Mouse (Mus musculus) thymus, postnatal 10 days (tissue): Measurements from ENCODE around the gene Nqo2.

Source experiments
- DNase-seq, 2 experiments: peaks; one replicate each; pipeline ENCODE4 v3.0.0; 2021; ENCODE audit warnings: low spot score in 2 of 2

Nqo2 gene

DNA sequence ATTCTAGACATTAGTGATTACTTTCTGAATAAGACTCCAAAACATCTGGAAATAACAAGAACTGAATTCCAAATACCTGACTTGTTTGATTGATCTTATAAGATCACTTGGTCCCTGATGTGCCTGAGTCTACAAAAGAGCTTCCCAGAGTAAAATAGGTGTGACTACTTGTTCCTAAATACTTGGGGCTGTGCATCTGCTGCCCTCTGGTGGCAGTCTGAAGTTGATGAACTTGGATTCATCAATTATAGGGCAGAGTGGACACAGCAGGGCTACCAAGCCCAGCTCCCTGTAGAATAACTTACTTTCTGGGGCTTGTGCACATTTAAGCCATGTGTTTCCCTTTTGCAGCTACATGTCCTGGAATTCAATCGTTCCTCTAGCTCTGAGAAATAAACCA is 30.7 kb downstream of the Nqo2 start:
- peak; percentile 10 to 55 for DNase-seq

DNA sequence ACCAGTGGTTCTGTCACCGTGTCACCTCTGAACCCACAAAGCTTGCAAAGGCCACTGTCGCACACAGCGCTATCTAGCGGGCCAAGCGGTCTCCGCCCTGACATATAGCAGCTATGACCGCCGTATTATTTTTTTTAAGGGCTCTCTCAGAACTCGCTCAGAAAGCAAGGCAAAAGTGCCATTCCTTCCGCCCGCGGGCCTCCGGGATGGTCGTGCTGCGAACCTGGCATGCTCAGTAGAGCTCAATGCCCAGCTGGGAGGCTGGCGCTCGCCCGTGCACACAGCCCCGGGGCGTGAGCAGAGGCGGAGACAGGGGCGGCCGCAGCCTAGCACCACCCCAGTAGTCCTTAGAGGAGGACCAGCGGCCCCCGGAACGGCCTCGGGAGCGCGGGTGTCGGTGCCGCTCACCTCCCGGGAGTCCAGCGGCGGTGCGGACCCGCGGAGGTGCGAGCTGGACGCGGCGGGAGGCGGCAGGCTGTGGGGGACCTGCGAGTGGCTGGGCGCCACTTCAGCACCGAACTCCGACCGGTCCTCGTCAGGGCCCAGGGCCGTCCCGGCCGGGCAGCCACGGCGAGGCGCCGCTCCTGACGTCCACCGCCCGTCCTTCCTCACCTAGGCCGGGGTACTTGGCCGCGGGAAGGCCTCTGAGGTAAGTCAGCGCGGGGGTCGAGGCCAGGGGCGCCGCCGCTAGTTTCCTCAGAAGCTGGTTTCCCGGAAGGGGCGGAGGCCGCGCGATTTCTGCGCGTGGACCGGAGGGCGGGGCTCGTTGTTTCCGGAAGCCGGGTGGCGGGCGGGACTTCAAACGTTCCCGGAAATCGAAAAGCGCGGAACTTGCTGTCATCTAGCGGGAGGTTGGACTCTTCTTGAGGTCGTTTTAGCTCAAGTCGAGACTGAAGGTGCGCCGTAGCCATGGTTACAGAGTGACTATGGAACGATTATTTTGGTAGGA is 37.8 kb downstream of the Nqo2 start, which contains the start of the genes Ripk1 and Serpinb6a:
Ripk1 (plus strand) TSS at position 306 of the 949 bp plus-strand sequence.
Serpinb6a (minus strand) TSS at position 737 of the 949 bp plus-strand sequence.
- DNase-seq, result peak; percentile 91 to 93

DNA sequence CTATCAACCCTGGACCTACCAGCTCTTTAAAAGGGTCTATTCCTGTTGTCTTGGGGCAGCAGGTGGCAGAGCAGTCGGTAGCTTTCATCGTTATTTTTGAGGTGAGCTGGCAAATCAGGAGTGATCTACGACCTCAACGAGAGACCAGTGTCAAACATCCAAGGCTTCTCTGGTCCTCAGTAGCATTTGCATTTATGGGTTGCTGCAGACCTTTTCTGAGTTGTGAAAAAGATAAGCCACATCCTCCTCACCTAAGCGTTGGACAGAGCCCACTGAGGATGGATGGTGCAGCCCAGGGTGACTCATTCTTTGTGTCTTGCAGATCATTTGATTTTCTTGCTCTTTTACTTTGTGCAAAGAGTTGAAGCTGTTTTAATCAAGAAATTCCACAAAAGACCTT is 38.6 kb downstream of the Nqo2 start:
- DNase-seq, result peak in 1 of 2 experiments; percentile 6

DNA sequence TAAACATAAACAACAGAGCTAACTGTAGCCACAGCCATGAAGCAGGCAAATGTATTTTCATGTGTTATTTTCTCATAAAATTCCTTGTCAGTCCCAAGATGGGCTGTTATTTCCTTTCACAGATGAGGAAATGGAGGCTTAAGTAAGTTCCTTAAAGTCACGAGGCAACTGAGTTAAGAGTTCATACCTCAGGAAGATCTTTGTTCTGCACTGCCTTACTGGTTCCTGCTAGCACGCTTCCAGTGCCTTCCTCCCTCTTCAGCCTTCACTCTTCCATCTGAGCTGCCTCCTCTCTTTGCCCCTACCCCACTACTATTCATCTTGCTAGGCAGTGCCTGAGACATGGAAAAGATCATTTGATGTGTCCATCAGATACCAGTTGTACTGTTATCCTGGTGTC is 42.7 kb downstream of the Nqo2 start:
- DNase-seq, result no peak

DNA sequence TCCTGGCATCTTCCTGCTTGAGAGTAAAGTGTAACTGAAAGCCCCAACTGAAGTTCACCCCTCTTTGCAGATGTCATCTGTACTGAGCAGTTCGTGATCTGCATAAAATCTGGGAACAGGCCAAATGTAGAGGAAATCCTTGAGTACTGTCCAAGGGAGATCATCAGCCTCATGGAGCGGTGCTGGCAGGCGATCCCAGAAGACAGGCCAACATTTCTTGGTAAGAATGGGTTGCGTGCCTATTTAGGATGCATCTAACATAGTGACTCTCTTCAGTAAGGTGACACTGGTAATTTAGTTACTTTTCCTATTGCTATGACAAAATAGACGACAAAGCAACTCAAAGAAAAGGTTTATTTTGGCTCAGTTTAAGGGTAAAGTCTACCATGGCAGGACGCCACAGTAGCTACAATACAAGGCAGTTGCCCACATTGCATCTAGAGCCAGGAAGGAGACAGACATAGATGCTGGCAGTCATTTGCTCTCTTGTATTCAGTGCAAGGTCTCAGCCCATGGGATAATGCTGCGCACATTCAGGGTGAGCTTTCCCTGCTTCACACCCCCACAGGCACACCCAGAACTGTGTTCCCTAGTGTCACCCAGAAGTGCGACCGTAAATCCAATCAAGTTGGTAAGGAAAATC is 52.6 kb downstream of the Nqo2 start:
- no peak for DNase-seq

DNA sequence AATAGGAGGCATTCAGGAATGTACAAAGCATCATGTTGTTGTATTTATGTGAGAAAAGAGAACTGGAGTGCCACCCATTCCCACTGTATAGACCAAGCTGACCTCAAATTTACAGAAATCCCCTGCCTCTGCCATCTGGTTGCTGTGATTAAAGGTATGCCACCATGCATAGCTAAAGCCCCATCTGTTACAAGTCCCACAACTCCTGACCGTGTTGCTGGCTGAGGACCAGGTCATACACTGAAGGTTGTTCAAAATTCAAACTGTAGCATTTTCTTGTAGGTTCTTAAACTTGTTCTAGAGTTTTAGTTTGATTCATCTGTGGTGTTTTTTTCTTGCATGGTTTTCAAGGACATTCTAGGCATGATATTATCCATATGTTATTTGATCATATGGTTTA is 54.0 kb downstream of the Nqo2 start:
- no peak for DNase-seq

DNA sequence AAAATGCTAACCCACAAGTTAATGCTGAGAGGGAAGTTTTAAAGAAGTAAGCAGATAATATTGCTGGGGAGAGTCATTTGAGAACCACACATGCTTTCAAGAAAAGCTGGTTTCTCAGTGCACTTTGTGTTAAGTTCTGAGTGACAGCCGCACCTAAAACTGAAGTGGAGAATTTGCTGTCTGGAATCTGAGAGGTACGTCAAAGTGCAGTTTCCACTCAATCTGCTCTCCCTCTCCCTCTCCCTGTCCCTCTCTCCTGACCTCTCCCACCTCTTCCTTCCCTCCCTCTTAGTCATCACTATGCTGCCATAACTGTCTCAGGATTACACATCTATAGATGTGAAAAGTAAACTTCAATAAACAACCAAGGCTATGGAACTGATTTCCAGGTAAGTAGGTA is 57.5 kb downstream of the Nqo2 start:
- DNase-seq, result no peak

DNA sequence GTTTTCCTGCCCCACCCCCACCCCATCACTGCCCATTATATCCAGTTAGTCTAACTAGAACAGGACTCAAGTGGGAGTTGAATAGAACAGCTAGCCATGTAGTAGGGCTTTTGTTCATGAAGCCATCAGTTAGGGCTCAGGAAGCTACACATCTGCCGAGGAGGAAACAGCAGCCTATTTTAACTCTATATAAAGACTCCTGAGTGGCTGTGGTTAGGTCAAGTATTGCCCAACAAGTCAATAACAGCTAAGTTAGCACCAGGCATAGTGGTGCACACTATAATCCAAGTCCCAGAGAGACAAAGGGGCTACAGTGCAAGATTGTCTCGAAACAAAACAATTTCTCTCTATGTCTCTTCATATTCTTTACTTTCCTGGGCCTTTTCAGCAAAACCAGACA is 67.6 kb downstream of the Nqo2 start:
- DNase-seq, result no peak

DNA sequence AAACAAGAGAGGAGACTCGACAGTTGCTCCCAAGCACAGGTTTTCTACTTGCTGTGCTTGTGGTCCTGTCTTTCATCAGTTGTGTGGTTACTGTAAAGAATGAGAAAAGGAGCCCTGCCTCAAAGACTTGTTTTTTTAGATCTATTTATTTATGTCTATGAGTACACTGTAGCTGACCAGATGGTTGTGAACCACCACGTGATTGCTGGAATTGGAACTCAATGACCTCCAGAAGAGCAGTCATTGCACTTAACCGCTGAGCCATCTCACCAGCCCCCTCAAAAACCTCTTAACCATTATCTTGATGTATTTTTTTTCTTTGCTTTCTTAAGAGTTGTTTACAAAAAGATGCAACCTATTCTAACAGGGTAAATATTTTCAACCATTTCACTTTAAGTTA is 70.9 kb downstream of the Nqo2 start:
- no peak for DNase-seq

DNA sequence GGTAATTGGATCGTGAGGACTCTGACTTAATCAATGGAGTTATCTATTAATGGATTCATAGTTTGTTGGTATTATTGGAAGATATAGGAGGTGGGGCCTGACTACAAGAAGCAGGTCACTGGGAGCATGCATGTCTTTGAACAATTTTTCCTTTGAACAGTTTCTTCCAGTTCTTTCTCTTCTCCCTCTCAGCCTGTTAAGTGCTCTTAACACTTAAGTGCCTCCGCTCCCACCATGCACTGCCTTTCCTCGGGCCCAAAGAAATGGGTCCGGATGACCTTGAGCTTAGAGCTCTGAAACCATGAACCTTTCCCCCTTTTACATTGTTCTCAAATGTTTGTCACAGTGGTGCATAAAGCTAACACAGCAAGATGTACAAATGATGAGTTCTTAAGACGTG is 72.2 kb downstream of the Nqo2 start:
- DNase-seq, result no peak

DNA sequence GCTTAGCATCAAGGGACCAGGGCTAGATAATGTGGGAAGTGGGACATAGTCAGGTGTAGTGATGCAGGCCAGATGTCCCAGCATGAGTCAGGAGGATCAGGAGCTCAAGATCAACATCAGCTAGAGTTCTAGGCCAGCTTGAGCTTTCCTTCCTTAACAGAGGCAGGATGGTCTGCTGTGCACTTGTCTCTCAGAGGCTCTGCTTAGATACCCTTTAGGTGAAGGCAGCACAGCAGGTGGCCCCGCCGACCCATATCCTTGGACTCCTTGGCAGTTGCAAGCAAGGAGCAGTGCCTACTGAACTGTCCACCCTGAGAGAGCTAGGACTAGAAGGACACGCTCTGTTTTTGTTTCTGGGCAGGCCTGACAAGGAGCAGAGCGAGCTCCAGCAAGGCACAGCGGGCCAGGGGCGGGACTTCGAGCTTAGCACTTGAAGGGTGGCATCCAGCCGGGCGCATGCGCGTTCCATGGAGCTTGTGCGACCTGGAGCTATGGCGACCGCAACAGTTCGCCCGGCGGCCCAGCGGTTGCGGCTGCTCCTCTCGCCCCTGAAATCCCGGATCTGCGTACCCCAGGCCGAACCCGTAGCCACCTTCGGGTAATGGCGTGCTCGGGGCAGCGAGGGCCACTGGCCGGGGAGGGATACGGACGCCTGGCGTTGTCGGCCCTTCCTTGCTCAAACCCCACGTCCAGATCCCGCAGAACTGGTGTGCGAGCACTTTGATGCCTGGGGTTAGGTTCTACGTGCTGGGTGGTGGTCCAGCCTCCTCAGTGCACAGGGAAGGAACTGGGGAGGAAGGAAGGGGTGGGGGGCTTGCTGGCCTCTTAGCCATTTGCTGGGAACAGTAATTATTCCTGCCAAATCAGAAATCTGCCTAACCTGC is 72.9 kb downstream of the Nqo2 start, which contains the start of gene Bphl:
Bphl (plus strand) TSS at position 426 of the 884 bp plus-strand sequence.
- DNase-seq, result peak; percentile 87 to 90

DNA sequence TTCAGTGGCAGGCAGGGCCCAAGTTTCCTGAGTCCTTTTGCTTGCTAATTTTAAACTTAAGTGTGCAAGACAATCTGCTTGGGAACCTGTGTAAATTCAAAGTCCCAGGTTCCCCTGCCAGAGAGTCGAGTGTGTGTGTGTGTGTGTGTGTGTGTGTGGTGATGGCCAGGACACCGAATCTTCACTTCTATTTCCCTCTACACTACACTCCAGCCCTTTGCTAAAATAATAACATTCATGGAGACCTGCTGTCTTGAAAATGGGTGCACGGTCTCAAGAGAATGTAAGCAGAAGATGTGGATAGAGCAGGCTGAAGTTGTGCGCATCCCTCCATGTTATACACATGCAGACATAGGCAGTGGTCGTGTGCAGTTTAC is 73.6 kb downstream of the Nqo2 start:
- no peak for DNase-seq
